Mouse (Mus musculus) kidney, adult 2 months (tissue): ENCODE results near the gene Olfm1.

Experiments
- CTCF ChIP-seq: fragments of 200-500 bp; conservative IDR thresholded peaks from 2 replicates; pipeline ENCODE4 v1.5.1; 2011; ENCODE audit warnings: low read depth, mild to moderate bottlenecking, control low read depth, low read length, moderate library complexity, mixed read lengths; ENCODE audit not compliant: insufficient read depth, insufficient read length
- POLR2A ChIP-seq: fragments of 200-500 bp; IDR thresholded peaks from one replicate; pipeline ENCODE4 v1.6.1; 2011; ENCODE audit warnings: low read depth, low read length, control low read depth

GRCm38 (mm10) chr2:28205467-28205805 lies 12.6 kb downstream of the Olfm1 start:
- TF ChIP-seq CTCF (peak; percentile 65), POLR2A (no peak)
